Mouse (Mus musculus) frontal cortex, postnatal 25 days (tissue): Measurements from ENCODE around the gene U2af1.

ENCODE experiments used
- DNase-seq, 2 experiments: peaks; one replicate each; pipeline ENCODE4 v3.0.0; 2022; ENCODE audit warnings: low spot score in 2 of 2

U2af1 gene

GRCm38 (mm10) chr17:31660661-31661250, 2.1 kb upstream of the U2af1 start:
- peak; percentile 41 to 46 for DNase-seq

- no peak for DNase-seq
Observed at GRCm38 (mm10) chr17:31658136-31658467, 590 bp downstream of the U2af1 start.

GRCm38 (mm10) chr17:31657141-31657983, 1.3 kb downstream of the U2af1 start:
- DNase-seq: no peak

GRCm38 (mm10) chr17:31656682-31657081, 2.0 kb downstream of the U2af1 start:
- no peak for DNase-seq

GRCm38 (mm10) chr17:31655366-31655765, 3.3 kb downstream of the U2af1 start:
- DNase-seq: no peak

GRCm38 (mm10) chr17:31653277-31653676, 5.4 kb downstream of the U2af1 start:
- DNase-seq: no peak

GRCm38 (mm10) chr17:31652152-31652551, 6.5 kb downstream of the U2af1 start:
- no peak for DNase-seq

GRCm38 (mm10) chr17:31646199-31647002, 12.3 kb downstream of the U2af1 start:
- no peak for DNase-seq

- DNase-seq: no peak
Observed at GRCm38 (mm10) chr17:31642913-31643312, 15.8 kb downstream of the U2af1 start.

- no peak for DNase-seq
Observed at GRCm38 (mm10) chr17:31642331-31642730, 16.4 kb downstream of the U2af1 start.

GRCm38 (mm10) chr17:31639651-31640050, 19.0 kb downstream of the U2af1 start:
- DNase-seq: no peak

GRCm38 (mm10) chr17:31637866-31638570, 20.7 kb downstream of the U2af1 start:
- DNase-seq: peak; percentile 30 to 57

GRCm38 (mm10) chr17:31636942-31637811, 21.5 kb downstream of the U2af1 start, which contains the start of gene Cbs:
Gene Cbs, minus strand, starts transcription at chr17:31637238.
- peak in 1 of 2 experiments; percentile 49 for DNase-seq

- no peak for DNase-seq
Observed at GRCm38 (mm10) chr17:31636277-31636941, 22.3 kb downstream of the U2af1 start.

- DNase-seq: no peak
Observed at GRCm38 (mm10) chr17:31635781-31636180, 22.9 kb downstream of the U2af1 start.

- no peak for DNase-seq
Observed at GRCm38 (mm10) chr17:31634896-31635295, 23.8 kb downstream of the U2af1 start.

GRCm38 (mm10) chr17:31633007-31633406, 25.7 kb downstream of the U2af1 start:
- no peak for DNase-seq

GRCm38 (mm10) chr17:31631081-31631800, 27.5 kb downstream of the U2af1 start:
- DNase-seq: no peak

GRCm38 (mm10) chr17:31627961-31628360, 30.7 kb downstream of the U2af1 start:
- no peak for DNase-seq

GRCm38 (mm10) chr17:31623101-31623500, 35.6 kb downstream of the U2af1 start:
- DNase-seq: no peak
